Comparison of ENCODE assay signal across 13 mouse cellular contexts in genomic region chr5:87969201-87969600, GRCm38 (mm10). TPM values are rescaled to one million over a fixed set of nuclear protein-coding genes. Genes with fewer than 3 reads are reported as not detected.
"Had no signal": no experiment of that assay in that cellular context is flagged by ENCODE, and none has a peak within 500 bp of the region (broad histone marks: within the 10 kb centered on the region; RNA-seq: fewer than 3 reads in every experiment).

Gene 2310003L06Rik, plus strand, starts transcription at chr5:87969459.
Gene Gm28434, plus strand, starts transcription at chr5:87969517.

- DNase-seq: retina, postnatal 1 day; right cerebral cortex, adult 18-20 months; right cerebral cortex, postnatal 14 days; right cerebral cortex, postnatal 25 days; right cerebral cortex, postnatal 4 days; spleen, adult 18-20 months; thymus, adult 18-20 months; thymus, adult 2 months; thymus, postnatal 14 days; thymus, postnatal 25 days; thymus, postnatal 36 days; thymus, postnatal 4 days had no signal

RNA-seq across cellular contexts. Expression of gene 2310003L06Rik, which starts in this region (rescaled TPM):
- total RNA-seq: neutrophil, adult 5-6 weeks had no signal

RNA-seq across cellular contexts. Expression of gene Gm28434, which starts in this region (rescaled TPM):
- total RNA-seq: neutrophil, adult 5-6 weeks had no signal
